Mouse (Mus musculus): ENCODE measurements around the gene Depdc5.
"Not testable (repeated sequence)": the region's sequence is repeated elsewhere in the genome, so short reads cannot be mapped to it uniquely, and the experiment has no call there.

Depdc5 gene

DNA sequence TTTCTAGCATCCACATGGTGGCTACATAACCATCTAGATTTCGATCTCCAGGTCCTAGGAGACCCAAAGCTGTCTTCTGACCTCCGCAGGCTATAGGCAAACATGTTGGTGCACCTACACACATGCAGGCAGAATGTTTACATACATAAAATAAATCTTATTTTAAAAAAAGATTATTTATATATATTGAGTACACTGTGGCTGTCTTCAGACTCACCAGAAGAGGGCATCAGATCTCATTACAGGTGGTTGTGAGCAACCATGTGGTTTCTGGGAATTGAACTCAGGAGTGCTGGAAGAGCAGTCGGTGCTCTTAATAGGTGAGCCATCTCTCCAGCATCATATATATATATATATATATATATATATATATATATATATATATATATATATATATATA is 50.6 kb downstream of the Depdc5 start:
- no peak for DNase-seq (ENCODE audit: low spot score)

DNA sequence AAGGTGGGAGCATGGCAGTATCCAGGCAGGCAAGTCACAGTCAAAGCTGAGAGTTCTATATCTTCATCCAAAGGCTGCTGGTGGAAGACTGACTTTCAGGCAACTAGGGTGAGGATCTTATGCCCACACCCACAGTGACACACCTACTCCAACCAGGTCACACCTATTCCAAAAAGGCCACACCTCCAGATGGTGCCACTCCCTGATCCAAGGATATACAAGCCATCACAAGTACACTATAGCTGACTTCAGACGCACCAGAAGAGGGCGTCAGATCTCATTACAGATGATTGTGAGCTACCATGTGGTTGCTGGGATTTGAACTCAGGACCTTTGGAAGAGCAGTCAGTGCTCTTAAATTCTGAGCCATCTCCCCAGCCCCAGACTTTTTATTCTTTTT is 55.8 kb downstream of the Depdc5 start:
- not testable (repeated sequence) for DNase-seq (ENCODE audit: low spot score)

DNA sequence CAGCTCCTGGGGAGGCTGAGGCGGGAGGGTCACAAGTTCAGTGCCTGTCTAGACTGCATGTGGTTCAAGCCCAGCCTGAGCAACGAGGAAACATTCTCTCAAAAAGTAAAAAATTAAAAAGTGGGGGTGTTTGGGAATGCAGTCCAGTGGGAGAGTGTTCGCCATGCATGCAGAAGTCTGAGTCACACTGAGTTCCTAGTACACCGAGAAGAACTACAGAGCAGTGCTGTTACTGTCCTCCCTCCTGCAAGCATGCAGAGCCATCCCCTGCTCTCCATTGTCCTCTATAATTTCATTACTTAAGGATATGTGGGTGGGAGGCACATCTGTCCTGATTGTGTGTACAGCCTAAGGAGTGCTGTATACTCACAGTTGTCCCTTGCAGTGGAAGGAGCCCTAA is 59.4 kb downstream of the Depdc5 start:
- no peak for DNase-seq (ENCODE audit: low spot score)

DNA sequence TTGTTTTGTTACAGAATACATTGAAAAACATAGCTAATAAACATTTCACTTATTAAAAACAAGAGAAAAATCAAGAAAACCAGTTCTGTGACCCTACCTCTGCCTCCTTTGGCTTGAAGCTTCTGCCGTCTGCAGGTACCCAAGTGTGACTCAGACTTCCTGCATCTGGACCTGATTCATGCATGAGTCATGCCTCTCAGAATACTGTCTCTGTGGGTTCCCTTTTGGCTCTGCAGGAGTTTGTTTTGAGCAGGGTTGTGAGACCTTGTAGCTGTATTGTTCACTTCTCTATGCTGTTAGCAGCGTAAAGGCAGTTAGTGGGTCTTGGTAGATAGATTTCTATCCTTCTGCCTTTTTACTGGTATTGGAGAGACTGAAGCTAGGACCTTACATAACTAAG is 67.3 kb downstream of the Depdc5 start:
- no peak for DNase-seq (ENCODE audit: low spot score)

DNA sequence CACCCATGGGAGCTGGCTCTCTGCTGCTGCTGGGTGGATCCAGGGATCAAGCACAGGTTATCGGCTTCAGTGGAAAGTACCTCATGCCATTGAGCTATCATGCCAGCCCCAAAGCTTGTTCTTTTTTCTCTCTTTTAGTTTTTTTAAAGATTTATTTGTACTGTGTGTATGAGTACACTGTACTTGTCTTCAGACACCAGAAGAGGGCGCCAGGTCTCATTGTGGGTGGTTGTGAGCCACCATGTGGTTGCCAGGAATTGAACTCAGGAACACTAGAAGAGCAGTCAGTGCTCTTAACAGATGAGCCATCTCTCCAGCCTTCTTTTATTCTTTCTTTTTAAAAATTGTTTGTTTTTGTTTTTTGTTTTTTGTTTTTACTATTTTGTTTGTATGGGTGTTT is 71.2 kb downstream of the Depdc5 start:
- no peak for DNase-seq (ENCODE audit: low spot score)

DNA sequence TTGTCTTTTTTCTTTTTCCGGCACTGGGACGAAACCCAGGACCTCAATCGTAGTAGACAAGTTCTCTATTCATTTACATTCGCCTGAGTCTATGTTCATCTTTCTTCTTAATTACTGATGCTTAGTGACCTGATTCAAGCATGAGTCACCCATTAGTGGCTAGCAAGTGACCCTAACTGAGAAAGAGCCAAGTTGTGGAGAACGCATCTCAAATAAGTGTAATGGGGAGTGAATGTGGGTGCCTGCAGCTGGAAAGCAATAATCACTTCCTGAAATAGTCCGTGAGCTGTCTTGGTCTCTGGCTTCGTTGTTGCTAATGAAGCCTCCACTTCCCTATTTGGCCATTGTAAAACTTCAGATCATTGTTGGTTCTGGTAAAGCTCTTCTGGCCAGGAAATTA is 77.1 kb downstream of the Depdc5 start:
- DNase-seq (ENCODE audit: low spot score): no peak

DNA sequence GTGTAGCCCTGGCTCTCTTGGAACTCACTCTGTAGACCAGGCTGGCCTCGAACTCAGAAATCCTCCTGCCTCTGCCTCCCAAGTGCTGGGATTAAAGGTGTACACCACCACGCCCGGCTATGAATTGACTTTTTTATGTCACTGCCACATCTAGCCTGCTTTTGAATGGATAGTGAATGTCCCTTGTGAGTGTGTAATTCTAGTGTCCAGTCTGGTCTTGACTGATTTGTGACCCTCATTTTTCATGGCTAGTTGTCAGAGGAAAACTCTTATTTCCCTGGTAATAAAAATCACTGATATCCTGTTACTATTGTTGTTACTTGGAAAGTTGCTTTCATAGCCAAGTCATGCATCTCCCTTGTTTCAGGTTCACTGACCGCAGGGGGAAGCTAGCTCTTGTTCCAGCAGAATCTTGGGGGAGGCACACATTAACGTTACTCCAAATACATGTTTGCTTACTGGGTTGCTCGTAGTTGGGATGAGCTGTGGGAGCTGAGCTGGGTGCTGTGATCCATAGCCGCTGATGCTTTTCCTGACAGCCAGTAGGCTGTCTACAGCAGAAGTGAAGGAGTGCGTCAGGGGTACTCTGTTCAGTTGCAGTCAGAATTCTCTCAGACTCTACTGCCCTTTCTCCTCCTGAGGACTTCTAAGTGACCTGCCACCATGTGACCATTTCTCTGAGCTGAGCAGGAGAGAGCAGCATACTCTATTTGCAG is 77.9 kb downstream of the Depdc5 start:
- no peak for DNase-seq (ENCODE audit: low spot score)

DNA sequence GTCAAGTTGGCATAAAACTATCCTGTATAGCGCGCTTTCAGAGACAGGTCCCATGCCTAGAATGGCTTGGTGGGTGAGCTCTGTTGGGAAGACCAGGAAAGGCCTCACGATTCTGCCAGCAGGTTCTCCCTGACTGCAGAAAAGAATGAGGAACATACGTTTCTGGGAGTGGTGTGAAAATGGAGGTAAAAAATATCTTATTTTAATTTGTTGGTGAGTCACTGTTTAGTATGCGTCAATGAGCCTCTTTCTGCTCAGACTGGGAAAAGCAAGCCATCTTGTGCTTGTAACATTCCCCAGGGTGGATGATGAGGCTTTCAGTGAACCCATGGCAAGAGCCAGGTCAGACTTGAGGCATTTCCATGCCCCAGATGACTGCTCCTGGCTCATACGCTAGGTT is 86.6 kb downstream of the Depdc5 start:
- no peak for DNase-seq (ENCODE audit: low spot score)

DNA sequence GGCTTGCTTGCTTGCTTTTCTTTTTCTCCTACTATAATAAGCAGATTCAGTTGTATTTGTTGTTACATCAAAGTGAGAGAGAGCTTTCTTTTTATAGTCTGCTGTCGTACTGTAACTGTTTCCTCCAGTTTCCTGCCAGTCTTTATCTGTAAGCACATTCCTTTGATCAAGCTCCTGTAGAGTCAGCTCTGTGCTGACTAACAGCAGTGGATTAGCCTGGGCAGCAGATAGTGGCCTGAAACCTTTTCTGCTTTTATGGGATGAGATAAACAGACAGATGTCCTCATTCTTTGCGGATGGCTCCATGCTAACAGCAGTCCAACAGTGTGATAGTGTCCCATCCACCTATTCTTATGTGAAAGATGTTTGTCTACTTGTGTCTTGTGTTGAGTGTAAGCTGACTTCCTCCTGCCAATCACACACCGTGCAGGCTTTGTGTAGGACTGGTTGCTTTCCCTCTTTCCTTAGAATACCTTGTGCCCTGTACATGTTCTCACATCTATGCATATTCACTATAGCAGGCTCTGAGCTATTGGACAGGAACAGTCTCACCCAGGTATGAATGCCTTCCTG is 87.3 kb downstream of the Depdc5 start:
- DNase-seq (ENCODE audit: low spot score): no peak

DNA sequence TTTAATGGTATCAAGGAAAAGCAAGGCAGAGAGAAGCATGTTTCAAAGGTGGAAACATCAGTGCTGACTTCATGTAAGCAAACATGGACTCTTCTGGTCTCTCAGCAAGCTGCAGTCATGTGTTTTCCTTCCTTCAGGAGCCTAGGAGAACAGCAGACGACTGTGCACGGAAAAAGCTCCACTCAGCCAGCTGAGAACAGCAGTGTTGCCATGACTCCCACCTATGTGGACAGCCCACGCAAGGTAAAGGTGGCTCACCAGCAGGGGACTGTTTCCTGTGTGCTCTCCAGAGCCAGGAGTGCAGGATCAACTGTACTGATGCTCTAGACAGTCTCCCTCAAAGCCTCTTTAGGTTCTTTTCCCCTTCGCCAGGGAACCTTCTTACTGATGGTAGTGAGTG is 92.2 kb downstream of the Depdc5 start:
- no peak for DNase-seq (ENCODE audit: low spot score)

DNA sequence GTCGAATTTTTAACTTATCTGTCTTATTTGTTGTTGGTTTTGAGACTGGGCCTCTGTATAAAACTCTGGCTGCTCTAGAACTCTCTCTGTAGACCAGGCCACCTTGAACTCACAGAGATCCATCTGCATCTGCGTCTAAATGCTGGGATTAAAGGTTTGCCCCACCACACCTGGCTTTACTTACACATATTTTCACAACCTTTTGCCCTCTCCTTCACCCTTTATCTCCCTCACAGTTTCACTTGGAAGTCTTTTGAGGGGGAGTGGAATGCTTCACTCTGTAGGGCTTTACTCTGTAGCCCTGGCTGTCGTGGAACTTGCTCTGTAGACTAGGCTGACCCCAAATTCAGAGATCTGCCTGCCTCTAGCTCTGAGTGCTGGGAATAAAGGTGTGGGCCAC is 98.1 kb downstream of the Depdc5 start:
- DNase-seq (ENCODE audit: low spot score): no peak

DNA sequence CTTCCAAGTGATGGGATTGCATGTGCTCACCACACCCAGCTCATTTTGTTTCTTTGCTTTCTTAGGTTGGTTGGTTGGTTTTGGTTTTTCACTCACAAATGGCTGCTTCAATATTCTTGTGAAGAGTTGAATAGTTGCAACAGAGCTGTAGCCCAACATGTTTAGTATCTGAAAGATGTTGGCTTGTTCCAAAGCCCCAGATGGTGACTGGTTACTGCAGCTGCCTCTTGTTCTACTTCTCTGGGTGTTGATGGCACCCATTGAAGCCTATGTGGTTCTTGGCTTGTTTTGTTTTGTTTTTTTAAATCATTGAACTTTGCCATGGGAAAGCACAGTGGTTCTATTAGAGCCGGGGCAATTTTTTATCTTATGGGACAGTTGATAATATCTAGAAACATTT is 99.1 kb downstream of the Depdc5 start:
- no peak for DNase-seq (ENCODE audit: low spot score)

DNA sequence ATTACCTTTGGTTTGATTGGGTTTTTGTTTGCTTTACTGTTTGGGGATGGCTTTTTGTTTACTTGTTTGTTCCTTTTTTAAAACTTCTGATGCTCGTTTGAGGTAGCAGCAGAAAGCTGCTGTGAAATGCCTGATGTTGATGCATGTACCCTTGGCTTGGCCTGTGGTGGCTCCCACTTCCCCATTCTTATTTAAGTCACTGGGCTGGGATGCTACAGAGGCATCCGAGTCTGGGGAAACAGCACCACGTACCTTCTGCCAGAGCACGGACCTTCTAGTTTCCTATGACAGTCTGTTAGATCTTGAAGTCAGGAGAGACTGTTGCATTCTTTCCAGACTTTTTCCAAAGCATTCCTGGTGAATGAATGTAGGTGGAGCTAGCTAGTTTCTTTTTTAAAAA is 113.0 kb downstream of the Depdc5 start:
- DNase-seq (ENCODE audit: low spot score): no peak

DNA sequence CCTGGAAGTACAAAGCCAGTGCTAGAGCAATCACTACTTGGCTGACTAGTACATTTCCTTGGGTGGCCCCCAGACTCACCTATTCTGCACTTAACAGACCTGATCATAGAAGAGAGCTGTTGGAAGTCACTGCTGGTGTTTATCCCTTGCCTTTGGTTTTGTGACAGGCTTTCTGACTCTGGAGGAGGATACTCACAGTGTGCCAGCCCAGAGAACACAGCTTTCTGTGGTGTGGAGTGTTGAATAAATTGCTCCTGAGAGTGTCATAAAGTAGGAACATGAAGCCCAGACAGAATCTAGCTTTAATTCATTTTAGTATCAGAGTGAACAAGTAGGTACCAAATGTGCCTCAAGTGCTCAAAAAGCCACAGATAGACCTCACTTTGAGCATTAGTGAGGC is 113.7 kb downstream of the Depdc5 start:
- no peak for DNase-seq (ENCODE audit: low spot score)

DNA sequence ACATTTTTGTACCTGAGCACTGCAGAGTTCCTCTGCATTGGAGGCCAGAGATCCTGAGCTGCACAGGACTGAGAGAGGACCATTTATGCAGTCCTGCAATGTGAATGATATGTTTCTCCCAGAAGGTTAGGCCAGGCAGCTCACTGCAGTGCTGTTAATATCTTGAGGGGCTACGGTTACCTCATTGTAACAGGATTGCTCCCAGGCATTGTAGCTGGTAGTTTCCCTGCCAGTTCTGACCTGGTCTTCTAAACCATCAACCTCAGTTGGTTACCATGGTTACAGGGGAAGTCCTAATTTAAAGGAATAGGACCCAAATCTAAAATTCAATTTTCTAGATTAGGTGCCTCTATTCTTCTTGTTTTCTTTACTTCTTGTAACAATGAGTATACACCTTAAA is 121.9 kb downstream of the Depdc5 start:
- DNase-seq (ENCODE audit: low spot score): no peak

DNA sequence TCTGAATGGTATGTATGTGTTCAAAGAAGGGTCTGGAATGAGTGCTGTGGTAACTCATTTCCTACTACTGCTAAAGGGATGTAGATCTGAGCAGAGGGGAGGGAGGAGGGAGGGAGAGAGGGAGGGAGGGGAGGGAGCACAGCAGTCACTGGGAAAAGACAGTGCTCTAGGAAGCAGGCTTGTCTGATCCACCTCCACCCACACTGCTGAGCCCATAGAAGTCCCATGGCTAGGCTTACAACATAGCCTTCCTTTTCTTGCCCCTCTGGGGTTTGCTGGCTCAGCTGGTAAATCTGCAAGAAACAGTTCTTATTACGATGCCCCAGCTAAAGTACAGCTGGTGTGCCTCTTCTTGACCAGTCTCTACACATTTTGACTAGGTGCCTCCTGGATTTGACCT is 124.4 kb downstream of the Depdc5 start:
- no peak for DNase-seq (ENCODE audit: low spot score)

DNA sequence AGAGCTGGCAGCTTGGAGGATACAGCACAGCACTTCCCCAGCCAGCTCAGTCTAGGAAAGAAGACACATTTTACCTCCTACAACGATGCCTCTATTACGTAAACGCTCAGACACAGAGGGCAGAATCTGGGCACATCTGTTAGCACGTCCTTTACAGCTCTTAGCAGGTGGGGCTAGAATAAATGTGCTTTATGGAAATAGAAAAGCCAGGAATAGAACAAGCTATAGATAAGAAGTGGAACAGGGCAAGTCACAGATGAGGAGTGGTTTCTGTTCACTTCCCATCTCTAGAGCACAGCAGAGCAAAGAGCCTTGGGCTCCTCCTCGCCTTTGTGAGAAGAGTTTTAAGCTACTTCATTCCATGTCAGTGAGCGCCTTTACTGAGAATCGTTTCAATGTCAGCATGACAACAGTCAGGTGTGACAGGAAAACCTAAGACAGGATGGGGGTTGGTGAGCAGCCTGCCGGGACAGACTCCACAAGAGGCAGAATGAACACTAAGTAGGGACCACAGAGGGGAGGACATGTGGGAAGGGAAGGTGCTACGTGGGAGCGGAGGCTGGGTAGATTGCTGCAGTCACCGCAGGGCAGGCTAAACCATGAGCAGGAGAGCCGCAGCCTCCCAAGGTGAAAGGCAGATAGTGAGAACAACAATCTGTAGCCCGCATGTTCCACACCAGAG is 126.6 kb downstream of the Depdc5 start:
- no peak for DNase-seq (ENCODE audit: low spot score)

DNA sequence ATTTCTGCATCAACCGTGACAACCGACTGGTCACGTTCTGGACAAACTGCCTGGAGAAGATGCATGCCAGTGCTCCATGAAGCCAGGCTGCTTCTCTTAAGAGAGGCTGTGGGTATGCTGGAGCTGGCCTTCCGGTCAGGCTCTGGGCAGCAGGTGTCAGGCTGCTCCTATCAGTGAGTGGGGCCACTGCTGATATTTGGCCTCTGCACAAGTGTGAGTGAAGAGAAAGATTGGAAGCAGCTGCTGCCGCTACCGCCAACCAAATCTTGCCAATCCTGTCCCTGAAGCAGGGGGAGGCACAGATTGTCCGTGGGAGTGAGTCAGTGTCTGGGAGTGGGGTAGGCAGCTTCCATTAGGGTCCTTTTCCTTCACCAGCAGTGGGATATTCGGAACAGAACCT is 127.7 kb downstream of the Depdc5 start:
- DNase-seq (ENCODE audit: low spot score): peak; percentile 69

DNA sequence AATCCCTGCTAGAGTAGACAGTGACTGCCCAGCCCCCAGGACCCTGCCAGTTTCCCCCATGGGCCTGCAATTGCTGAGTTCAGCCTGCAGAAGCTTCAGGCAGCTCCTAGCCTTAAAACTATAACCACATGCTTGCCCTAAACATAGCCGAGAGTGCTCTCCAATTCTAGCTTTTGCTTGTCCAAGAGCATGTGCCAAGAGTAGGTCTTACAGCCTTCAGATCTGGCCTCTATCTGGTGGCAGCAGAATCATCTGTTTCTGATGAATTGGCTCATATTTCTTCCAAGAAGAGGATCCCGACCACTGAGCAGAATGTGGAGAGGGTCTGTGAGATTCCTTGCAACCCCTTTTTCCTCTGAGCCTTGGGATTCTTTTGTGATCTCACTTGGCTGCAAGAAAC is 131.0 kb downstream of the Depdc5 start:
- no peak for DNase-seq (ENCODE audit: low spot score)

DNA sequence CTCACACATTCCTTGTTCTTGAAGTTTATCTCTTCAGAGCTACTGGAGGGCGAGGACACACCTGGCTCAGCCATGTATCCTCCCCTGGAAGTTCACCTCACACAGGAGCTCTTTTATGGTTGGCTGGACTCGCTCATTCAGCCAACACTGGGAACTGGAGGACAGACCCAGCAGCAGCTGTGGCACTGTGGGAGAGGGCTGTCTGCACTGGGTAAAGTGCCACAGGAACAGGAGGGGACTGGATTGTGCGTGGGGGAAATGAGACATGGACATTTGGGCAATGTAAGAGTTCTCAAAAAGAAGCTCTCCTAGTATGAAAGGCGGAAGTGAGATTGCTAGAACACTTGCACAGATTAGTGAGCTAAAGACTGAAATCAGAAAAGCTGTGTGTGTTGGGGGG is 132.3 kb downstream of the Depdc5 start:
- no peak for DNase-seq (ENCODE audit: low spot score)

DNA sequence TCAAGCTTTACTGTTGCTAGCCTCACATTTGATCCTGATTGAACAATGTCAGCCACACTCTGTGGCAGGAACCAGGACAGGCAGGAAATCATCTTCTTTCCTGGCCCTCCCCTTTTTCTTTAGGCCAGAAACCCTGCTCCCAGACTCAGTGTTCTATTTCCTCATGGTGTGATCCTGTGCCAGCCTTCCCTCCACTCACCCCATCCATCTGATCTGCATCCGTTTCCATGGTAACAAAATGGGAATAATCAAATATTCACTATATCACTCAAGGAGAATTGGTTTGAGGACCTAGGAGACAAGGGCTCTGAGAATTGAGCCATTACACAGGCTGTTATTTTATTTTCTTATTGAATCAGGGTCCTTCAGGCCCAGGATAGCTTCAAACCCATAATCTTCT is 133.1 kb downstream of the Depdc5 start:
- no peak for DNase-seq (ENCODE audit: low spot score)

DNA sequence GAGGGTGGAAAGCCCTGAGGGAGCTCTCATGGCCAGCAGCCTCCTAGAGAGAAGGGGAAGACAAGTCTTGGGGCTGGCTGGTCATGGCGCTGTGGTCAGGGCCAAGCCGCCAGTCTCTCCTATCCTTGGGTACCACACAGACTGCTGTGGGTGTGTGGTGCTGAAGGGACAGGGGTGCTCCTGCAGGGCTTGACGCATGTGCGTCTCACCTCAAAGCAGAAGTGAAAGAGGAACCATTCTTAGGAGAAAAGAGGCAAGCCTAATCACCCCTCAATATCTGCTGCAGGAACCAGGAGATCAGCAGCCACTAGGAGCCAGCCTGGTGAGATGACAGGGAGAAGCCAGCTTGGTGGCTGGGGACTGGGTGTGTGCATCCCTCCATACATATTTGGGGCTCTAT is 134.2 kb downstream of the Depdc5 start:
- no peak for DNase-seq (ENCODE audit: low spot score)

DNA sequence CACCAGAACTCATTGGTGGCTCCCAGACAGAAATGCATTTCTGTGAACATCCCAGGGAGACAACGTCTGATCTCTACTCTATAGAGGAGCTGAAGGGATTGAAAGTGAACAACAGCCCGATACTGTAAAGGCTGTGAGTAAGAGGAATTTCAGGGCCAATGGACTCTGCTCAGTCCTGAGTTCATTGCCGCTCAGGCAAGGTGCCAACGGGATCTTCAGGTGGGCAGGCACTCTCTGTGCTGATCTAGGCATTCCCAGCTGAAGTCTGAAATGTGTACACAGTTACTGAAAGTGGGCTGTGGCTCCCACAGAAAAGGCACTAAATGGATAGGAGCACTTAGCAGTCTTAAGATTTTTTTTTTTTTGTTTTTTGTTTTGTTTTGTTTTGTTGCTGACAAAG is 135.3 kb downstream of the Depdc5 start:
- no peak for DNase-seq (ENCODE audit: low spot score)

DNA sequence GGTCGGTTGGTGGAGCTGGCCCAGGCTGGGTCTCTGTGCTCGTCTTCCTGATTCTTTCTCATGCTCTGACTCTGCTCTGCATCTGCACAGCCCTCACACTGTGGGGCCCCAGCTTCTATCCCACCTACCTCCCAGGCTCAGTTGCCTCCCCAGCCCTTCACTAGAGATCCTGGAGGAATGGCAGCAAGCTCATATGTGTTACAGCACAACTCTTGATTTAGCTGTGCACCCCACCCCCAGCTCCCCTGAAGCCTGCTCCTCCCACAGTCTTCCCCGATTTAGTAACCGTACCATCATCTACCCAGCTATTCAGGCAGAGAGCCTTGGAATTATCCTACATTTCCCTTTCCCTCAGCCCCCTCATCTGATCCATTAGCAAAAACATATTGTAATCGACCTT is 137.6 kb downstream of the Depdc5 start:
- no peak for DNase-seq (ENCODE audit: low spot score)

All from testis, postnatal 14 days (tissue).